Comparison of ENCODE assay signal across 8 mouse cellular contexts in genomic region chr9:114026261-114026934, GRCm38 (mm10). TPM values are rescaled to one million over a fixed set of nuclear protein-coding genes. Genes with fewer than 3 reads are reported as not detected.
DNase-seq lines count a peak whose midpoint lies in the region; ATAC-seq and TF ChIP-seq lines count a peak whose summit lies in the region.

No protein-coding gene starts in this region.

- H3K9ac ChIP-seq in embryonic facial prominence, embryonic 11.5 days (replicated peaks; ENCODE audit: low read length), result peak overlapping the region; percentile 68
- H3K9ac ChIP-seq in limb, embryonic 12.5 days (replicated peaks), result peak overlapping the region; percentile 57
- peak overlapping the region; percentile 75 for H3K9ac ChIP-seq in midbrain, embryonic 14.5 days (replicated peaks; ENCODE audit: low read length)

- H3K27me3 ChIP-seq in embryonic facial prominence, embryonic 11.5 days (ENCODE audit: control insufficient read depth, insufficient read depth, low read length), result no peaks in the 10 kb centered on the region; the same call in 1 of the 2 replicates
- H3K27me3 ChIP-seq in kidney, adult 2 months (replicated peaks; ENCODE audit: control insufficient read depth, insufficient read depth, low read length), result no peaks in the 10 kb centered on the region
- H3K27me3 ChIP-seq in limb, embryonic 12.5 days, result peaks cover 88% of the 10 kb centered on the region
- no peaks in the 10 kb centered on the region for H3K27me3 ChIP-seq in midbrain, embryonic 14.5 days (ENCODE audit: control insufficient read depth, insufficient read depth, low read length)

- H3K36me3 ChIP-seq in embryonic facial prominence, embryonic 11.5 days (replicated peaks; ENCODE audit: control insufficient read depth, insufficient read depth, low read depth, low read length), result no peaks in the 10 kb centered on the region
- H3K36me3 ChIP-seq in kidney, adult 2 months (ENCODE audit: control insufficient read depth, insufficient read depth, low read length), result no peaks in the 10 kb centered on the region
- H3K36me3 ChIP-seq in limb, embryonic 12.5 days, result no peaks in the 10 kb centered on the region
- H3K36me3 ChIP-seq in midbrain, embryonic 14.5 days (ENCODE audit: control insufficient read depth, insufficient read depth, low read length), result no peaks in the 10 kb centered on the region

- TF ChIP-seq POLR2A in kidney, adult 2 months (IDR thresholded peaks at IDR 0.05; ENCODE audit: low read depth, low read length), result no peak

- H3K4me1 ChIP-seq in embryonic facial prominence, embryonic 11.5 days (ENCODE audit: control insufficient read depth, insufficient read depth, low read length), result no peaks in the 10 kb centered on the region; the same call in 1 of the 2 replicates
- H3K4me1 ChIP-seq in kidney, adult 2 months (ENCODE audit: control insufficient read depth, insufficient read depth, low read length), result no peaks in the 10 kb centered on the region
- peaks cover 19% of the 10 kb centered on the region for H3K4me1 ChIP-seq in limb, embryonic 12.5 days (replicated peaks)
- H3K4me1 ChIP-seq in midbrain, embryonic 14.5 days (ENCODE audit: control insufficient read depth, insufficient read depth, low read length), result peaks cover 11% of the 10 kb centered on the region

- ATAC-seq in embryonic facial prominence, embryonic 11.5 days (replicated peaks; ENCODE audit: insufficient number of reproducible peaks, low FRiP score, low TSS enrichment, low read depth), result peak; percentile 95
- ATAC-seq in limb, embryonic 12.5 days (ENCODE audit: insufficient number of reproducible peaks, insufficient read depth, low FRiP score, low TSS enrichment, low read depth), result peak; percentile 88
- ATAC-seq in midbrain, embryonic 14.5 days (ENCODE audit: low FRiP score, low TSS enrichment), result peak; percentile 97

- H3K9me3 ChIP-seq in embryonic facial prominence, embryonic 11.5 days (replicated peaks; ENCODE audit: control insufficient read depth, low read length), result no peaks in the 10 kb centered on the region
- H3K9me3 ChIP-seq in limb, embryonic 12.5 days, result no peaks in the 10 kb centered on the region
- no peaks in the 10 kb centered on the region for H3K9me3 ChIP-seq in midbrain, embryonic 14.5 days (ENCODE audit: control insufficient read depth, low read length)

- peak overlapping the region; percentile 64 for H3K4me2 ChIP-seq in embryonic facial prominence, embryonic 11.5 days (ENCODE audit: low read depth, low read length)
- H3K4me2 ChIP-seq in limb, embryonic 12.5 days, result peak overlapping the region; percentile 87
- H3K4me2 ChIP-seq in midbrain, embryonic 14.5 days (ENCODE audit: low read length), result peak overlapping the region; percentile 72

- peak overlapping the region; percentile 70 for H3K4me3 ChIP-seq in embryonic facial prominence, embryonic 11.5 days (ENCODE audit: low read depth, low read length)
- peak overlapping the region; percentile 67 for H3K4me3 ChIP-seq in kidney, adult 2 months (ENCODE audit: insufficient read depth, low read depth, low read length)
- peak overlapping the region; percentile 57 for H3K4me3 ChIP-seq in limb, embryonic 12.5 days (replicated peaks)
- H3K4me3 ChIP-seq in midbrain, embryonic 14.5 days (replicated peaks; ENCODE audit: low read depth, low read length), result peak overlapping the region; percentile 72

- H3K27ac ChIP-seq in embryonic facial prominence, embryonic 11.5 days (replicated peaks; ENCODE audit: low read depth, low read length), result no peak overlapping the region
- no peak overlapping the region for H3K27ac ChIP-seq in kidney, adult 2 months (ENCODE audit: insufficient read depth, low read depth, low read length)
- H3K27ac ChIP-seq in limb, embryonic 12.5 days, result no peak overlapping the region
- peak overlapping the region; percentile 86 for H3K27ac ChIP-seq in midbrain, embryonic 14.5 days (replicated peaks; ENCODE audit: low read depth, low read length)

- peak; percentile 94 for DNase-seq in 3134 (ENCODE audit: extremely low read depth, insufficient read length, low spot score)
- DNase-seq in adrenal gland, postnatal 25 days, result peak; percentile 59
- DNase-seq in embryonic facial prominence, embryonic 11.5 days (ENCODE audit: low spot score), result peak; percentile 94
- peak; percentile 18 to 44 for DNase-seq in heart, adult 18-20 months
- peak; percentile 58 for DNase-seq in kidney, adult 2 months
- peak; percentile 96 for DNase-seq in midbrain, embryonic 14.5 days
- peak; percentile 52 for DNase-seq in spleen, adult 12 weeks (ENCODE audit: low spot score)

- TF ChIP-seq CTCF in kidney, adult 2 months (conservative IDR thresholded peaks at IDR 0.05; ENCODE audit: insufficient read depth, insufficient read length, low read depth, low read length), result no peak

- under 1% methylated on average over 52 of the region's 52 CpGs for WGBS in embryonic facial prominence, embryonic 11.5 days
- WGBS in kidney, adult 2 months, result 1% methylated on average over 52 of the region's 52 CpGs
- WGBS in limb, embryonic 12.5 days, result under 1% methylated on average over 52 of the region's 52 CpGs
- 0% methylated on average over 52 of the region's 52 CpGs for WGBS in midbrain, embryonic 14.5 days

RNA-seq across cellular contexts. Expression of gene Fbxl2, which starts 19.6 kb away (rescaled TPM):
- total RNA-seq in adrenal gland, postnatal 25 days (2021), result 1.1 and 2.7 TPM in 2 replicates
- polyA plus RNA-seq in embryonic facial prominence, embryonic 11.5 days (2014; fragmentation: Nextera tagmentation; extraction: Ambion mirVana), result 7.3 and 8.1 TPM in 2 replicates
- total RNA-seq in heart, adult 18-20 months (2021), result 1 to 10 TPM in 1 of 2 experiments, under 1 TPM in 1; 0.62 to 1.2 TPM
- polyA plus RNA-seq in kidney, adult 2 months (2012; rRNA removed), result 2.8 and 3.5 TPM in 2 replicates
- polyA plus RNA-seq in limb, embryonic 12.5 days (2016; fragmentation: Nextera tagmentation; extraction: Ambion mirVana), result 3.8 and 4.2 TPM in 2 replicates
- polyA plus RNA-seq in midbrain, embryonic 14.5 days (2014; fragmentation: Nextera tagmentation; extraction: Ambion mirVana), result 29.0 and 34.5 TPM in 2 replicates

RNA-seq across cellular contexts. Expression of gene Susd5, which starts 30.5 kb away (rescaled TPM):
- 0.12 TPM in 1 of 2 replicates, not detected in the other for total RNA-seq in adrenal gland, postnatal 25 days (2021)
- polyA plus RNA-seq in embryonic facial prominence, embryonic 11.5 days (2014; fragmentation: Nextera tagmentation; extraction: Ambion mirVana), result 0.81 and 1.2 TPM in 2 replicates
- total RNA-seq in heart, adult 18-20 months (2021), result 1 to 10 TPM; 1.1 to 1.2 TPM
- 0.48 and 0.90 TPM in 2 replicates for polyA plus RNA-seq in kidney, adult 2 months (2012; rRNA removed)
- 4.8 and 8.4 TPM in 2 replicates for polyA plus RNA-seq in limb, embryonic 12.5 days (2016; fragmentation: Nextera tagmentation; extraction: Ambion mirVana)
- 0.19 and 0.37 TPM in 2 replicates for polyA plus RNA-seq in midbrain, embryonic 14.5 days (2014; fragmentation: Nextera tagmentation; extraction: Ambion mirVana)

Comparison
In these comparisons a context has a peak if more than half of its experiments do, and no peak if none do; other contexts are left out.
1. DNase-seq: peak in every context shown above with its lines; median percentile 96 in midbrain, embryonic 14.5 days; 94 in 3134; 94 in embryonic facial prominence, embryonic 11.5 days; 59 in adrenal gland, postnatal 25 days; 58 in kidney, adult 2 months; 52 in spleen, adult 12 weeks; 31 in heart, adult 18-20 months.